Mouse (Mus musculus): ENCODE measurements around the gene Tuba1a.
"Not testable (repeated sequence)": the region's sequence is repeated elsewhere in the genome, so short reads cannot be mapped to it uniquely, and the experiment has no call there.

DNA sequence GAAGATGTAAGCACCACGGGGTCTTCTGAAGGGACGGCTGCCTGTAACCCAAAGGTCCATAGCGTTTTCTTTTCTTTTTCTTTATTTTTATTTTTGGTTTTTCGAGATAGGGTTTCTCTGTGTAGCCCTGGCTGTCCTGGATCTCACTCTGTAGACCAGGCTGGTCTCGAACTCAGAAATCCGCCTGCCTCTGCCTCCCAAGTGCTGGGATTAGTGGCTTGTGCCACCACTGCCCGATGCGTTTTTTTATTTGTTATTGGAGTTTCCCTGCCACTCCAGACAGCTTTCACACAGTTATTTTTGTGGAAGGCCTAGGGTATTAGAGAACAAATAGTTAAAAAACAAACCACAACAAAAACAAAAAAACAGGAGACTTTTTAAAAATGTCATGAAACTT lies 35.0 kb downstream of the Tuba1a start:
- TF ChIP-seq CTCF (IDR thresholded peaks at IDR 0.05; ENCODE audit: low read depth); EP300 (optimal IDR thresholded peaks at IDR 0.05): not testable (repeated sequence)

Measured in stomach, postnatal 0 days (tissue).